Mouse (Mus musculus): ENCODE results near the gene Mitf.

DNA sequence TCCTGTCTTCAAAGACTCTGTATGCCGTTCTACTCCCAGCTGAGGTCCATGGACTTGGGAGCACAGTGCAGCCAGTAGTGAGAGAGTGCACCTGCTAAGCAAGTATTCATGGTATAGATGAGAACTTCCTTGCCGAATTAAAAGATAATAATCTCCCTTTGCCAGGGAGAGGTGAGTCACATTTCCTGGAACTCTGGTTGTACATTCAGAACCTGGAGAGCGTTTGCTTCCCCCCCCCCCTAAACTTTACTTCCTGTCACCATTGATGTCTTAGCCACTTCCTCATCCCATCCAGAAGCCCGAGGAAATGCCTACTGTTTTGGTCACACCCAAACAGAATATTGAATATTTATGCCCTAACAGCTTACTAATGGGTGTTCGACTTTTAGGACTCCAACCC, 209.0 kb downstream of the Mitf start:
- TF ChIP-seq POLR2A (IDR thresholded peaks at IDR 0.05; ENCODE audit: extremely low read depth, insufficient read depth, low read length) (no peak), CTCF (IDR thresholded peaks at IDR 0.05; ENCODE audit: extremely low read depth, insufficient read depth, low read length) (no peak)

All from cortical plate, adult 2 months (tissue).